Mouse (Mus musculus): Measurements from ENCODE around the gene Fcer1g.

DNA sequence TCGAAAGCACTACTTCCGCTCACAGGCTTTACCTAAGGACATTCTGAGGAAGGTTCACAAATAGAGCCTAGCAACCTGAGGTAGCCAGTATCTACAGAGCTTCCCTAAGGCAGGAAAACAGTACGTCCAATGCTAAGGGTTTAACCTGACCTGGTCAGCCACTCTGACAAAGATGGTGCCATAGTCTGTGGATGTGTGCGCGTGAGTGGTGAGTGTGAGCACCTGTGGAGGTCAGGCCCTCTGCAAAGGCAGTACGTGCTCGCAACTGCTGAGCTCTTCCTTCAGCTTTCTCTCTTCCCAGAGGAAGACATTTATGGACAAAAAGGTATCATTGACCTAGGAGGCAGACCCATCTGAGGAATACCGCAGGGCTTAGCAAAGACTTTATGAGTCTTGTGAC, 44.3 kb upstream of the Fcer1g start:
- TF ChIP-seq POLR2A (IDR thresholded peaks at IDR 0.05; ENCODE audit: low read depth, low read length) (no peak), CTCF (conservative IDR thresholded peaks at IDR 0.05; ENCODE audit: insufficient read depth, insufficient read length, low read depth, low read length) (no peak)

Measured in kidney, adult 2 months (tissue).